Mouse (Mus musculus) MEL (cell line): Measurements from ENCODE around the gene Arpc1b. TPM values are rescaled to one million over a fixed set of nuclear protein-coding genes. Genes with fewer than 3 reads are reported as not detected.

Experiments used
- DNase-seq: peaks from one replicate; pipeline ENCODE4 v3.0.0; 2011; ENCODE audit warnings: low read depth, low spot score
- H3K27ac ChIP-seq: 2 replicates; pipeline ENCODE4 v1.5.1; 2012; ENCODE audit warnings: low read depth, mild to moderate bottlenecking, control low read depth, low read length, moderate library complexity; ENCODE audit not compliant: control insufficient read depth
- H3K27me3 ChIP-seq, 2 experiments: fragments of 150-350 bp in 1 of 2; sonication (generic) in 1 of 2; 2 replicates each; pipeline ENCODE4 v1.6.1; 2012; ENCODE audit warnings: low read length in 2 of 2, mild to moderate bottlenecking in 2 of 2, improper control_type of control experiment in 1 of 2, moderate library complexity in 1 of 2; ENCODE audit not compliant: insufficient read depth in 2 of 2, control insufficient read depth in 1 of 2
- H3K36me3 ChIP-seq, 2 experiments: 2 replicates each; pipeline ENCODE4 v1.6.1; 2012 to 2014; ENCODE audit warnings: low read length in 2 of 2, improper control_type of control experiment in 1 of 2, inconsistent platforms in 1 of 2, mild to moderate bottlenecking in 1 of 2; ENCODE audit not compliant: insufficient read depth in 2 of 2, control insufficient read depth in 1 of 2
- H3K4me1 ChIP-seq, 2 experiments: fragments of 150-350 bp in 1 of 2; sonication (generic) in 1 of 2; 2 replicates each; pipeline ENCODE4 v1.6.1; 2012; ENCODE audit warnings: low read length in 2 of 2, improper control_type of control experiment in 1 of 2, mild to moderate bottlenecking in 1 of 2; ENCODE audit not compliant: insufficient read depth in 2 of 2, control insufficient read depth in 1 of 2
- H3K4me3 ChIP-seq, 2 experiments: fragments of 150-350 bp in 1 of 2; sonication (generic) in 1 of 2; 2 replicates each; pipeline ENCODE4 v1.5.1; 2012; ENCODE audit warnings: low read depth in 2 of 2, low read length in 2 of 2, mild to moderate bottlenecking in 2 of 2, moderate library complexity in 2 of 2, control low read depth in 1 of 2, improper control_type of control experiment in 1 of 2; ENCODE audit not compliant: control insufficient read depth in 1 of 2, insufficient read depth in 1 of 2
- H3K79me2 ChIP-seq: 2 replicates; pipeline ENCODE4 v1.6.1; 2012; ENCODE audit warnings: mild to moderate bottlenecking, low read length, moderate library complexity; ENCODE audit not compliant: control insufficient read depth, poor library complexity, insufficient read depth
- H3K9ac ChIP-seq: 2 replicates; pipeline ENCODE4 v1.6.1; 2012; ENCODE audit warnings: low read depth, mild to moderate bottlenecking, control low read depth, low read length, moderate library complexity; ENCODE audit not compliant: control insufficient read depth, poor library complexity, severe bottlenecking
- H3K9me3 ChIP-seq: fragments of 150-350 bp; sonication (generic); replicated peaks from 2 replicates; pipeline ENCODE4 v1.6.1; 2012; ENCODE audit warnings: mild to moderate bottlenecking, low read length, improper control_type of control experiment, moderate library complexity; ENCODE audit not compliant: insufficient read depth
- BHLHE40 ChIP-seq: IDR thresholded peaks from 2 replicates; pipeline ENCODE4 v1.6.1; 2012; ENCODE audit warnings: low read depth, mild to moderate bottlenecking, inconsistent platforms, low read length, improper control_type of control experiment, borderline replicate concordance
- CHD1 ChIP-seq: IDR thresholded peaks from 2 replicates; pipeline ENCODE4 v1.6.1; 2012; ENCODE audit warnings: low read depth, mild to moderate bottlenecking, inconsistent platforms, low read length, improper control_type of control experiment
- CTCF ChIP-seq, 3 experiments: IDR thresholded peaks in 2 of 3; conservative IDR thresholded peaks in 1 of 3; 2 replicates each; pipeline ENCODE4 v1.5.1; 2011 to 2012; ENCODE audit warnings: low read length in 3 of 3, low read depth in 2 of 3, mild to moderate bottlenecking in 2 of 3, improper control_type of control experiment in 1 of 3, inconsistent platforms in 1 of 3, mixed read lengths in 1 of 3, moderate library complexity in 1 of 3; ENCODE audit not compliant: control insufficient read depth in 1 of 3, insufficient read depth in 1 of 3, poor library complexity in 1 of 3, severe bottlenecking in 1 of 3
- ELF1 ChIP-seq: IDR thresholded peaks from 2 replicates; pipeline ENCODE4 v1.6.1; 2014; ENCODE audit warnings: low read depth, mild to moderate bottlenecking, inconsistent platforms, low read length, improper control_type of control experiment, moderate library complexity
- ETS1 ChIP-seq: IDR thresholded peaks from 2 replicates; pipeline ENCODE4 v1.6.1; 2012; ENCODE audit warnings: low read depth, mild to moderate bottlenecking, inconsistent platforms, low read length, improper control_type of control experiment, moderate library complexity
- GABPA ChIP-seq: IDR thresholded peaks from 2 replicates; pipeline ENCODE4 v1.6.1; 2012; ENCODE audit warnings: low read depth, mild to moderate bottlenecking, inconsistent platforms, low read length, improper control_type of control experiment, moderate library complexity
- GATA1 ChIP-seq: IDR thresholded peaks from 2 replicates; pipeline ENCODE4 v1.6.1; 2011; ENCODE audit warnings: low read depth, low read length, improper control_type of control experiment
- KAT2A ChIP-seq: conservative IDR thresholded peaks from 2 replicates; pipeline ENCODE4 v1.6.1; 2012; ENCODE audit warnings: low read depth, low read length, improper control_type of control experiment, inconsistent platforms
- MAX ChIP-seq: IDR thresholded peaks from 2 replicates; pipeline ENCODE4 v1.6.1; 2011; ENCODE audit warnings: low read length, improper control_type of control experiment
- MAZ ChIP-seq: IDR thresholded peaks from 2 replicates; pipeline ENCODE4 v1.6.1; 2012; ENCODE audit warnings: low read depth, mild to moderate bottlenecking, inconsistent platforms, low read length, improper control_type of control experiment
- MEF2A ChIP-seq: IDR thresholded peaks from 2 replicates; pipeline ENCODE4 v1.6.1; 2014; ENCODE audit warnings: low read depth, mild to moderate bottlenecking, inconsistent platforms, low read length, improper control_type of control experiment; ENCODE audit not compliant: poor library complexity, insufficient replicate concordance, severe bottlenecking; ENCODE audit errors: extremely low read depth
- MYB ChIP-seq: IDR thresholded peaks from 2 replicates; pipeline ENCODE4 v1.6.1; 2011; ENCODE audit warnings: mild to moderate bottlenecking, low read depth, low read length, improper control_type of control experiment
- MYC ChIP-seq: IDR thresholded peaks from 2 replicates; pipeline ENCODE4 v1.6.1; 2011; ENCODE audit warnings: low read depth, mild to moderate bottlenecking, low read length, improper control_type of control experiment, moderate library complexity
- NRF1 ChIP-seq: IDR thresholded peaks from 2 replicates; pipeline ENCODE4 v1.6.1; 2014; ENCODE audit warnings: low read depth, mild to moderate bottlenecking, inconsistent platforms, low read length, improper control_type of control experiment, moderate library complexity; ENCODE audit not compliant: poor library complexity, insufficient read depth, severe bottlenecking
- POLR2A ChIP-seq, 2 experiments: IDR thresholded peaks; 2 replicates each; pipeline ENCODE4 v1.6.1; 2011 to 2012; ENCODE audit warnings: low read length in 2 of 2, mild to moderate bottlenecking in 2 of 2, control low read depth in 1 of 2, improper control_type of control experiment in 1 of 2, low read depth in 1 of 2, moderate library complexity in 1 of 2; ENCODE audit not compliant: control insufficient read depth in 1 of 2, insufficient read depth in 1 of 2, poor library complexity in 1 of 2
- RAD21 ChIP-seq: IDR thresholded peaks from 2 replicates; pipeline ENCODE4 v1.6.1; 2011; ENCODE audit warnings: mild to moderate bottlenecking, low read depth, low read length, improper control_type of control experiment
- RCOR1 ChIP-seq: IDR thresholded peaks from 2 replicates; pipeline ENCODE4 v1.6.1; 2012; ENCODE audit warnings: low read depth, mild to moderate bottlenecking, inconsistent platforms, low read length, improper control_type of control experiment
- SMC3 ChIP-seq: IDR thresholded peaks from 2 replicates; pipeline ENCODE4 v1.6.1; 2011; ENCODE audit warnings: low read depth, low read length, improper control_type of control experiment
- TBP ChIP-seq: IDR thresholded peaks from 2 replicates; pipeline ENCODE4 v1.8.0; 2011; ENCODE audit warnings: low read depth, low read length, improper control_type of control experiment
- TCF12 ChIP-seq: IDR thresholded peaks from 2 replicates; pipeline ENCODE4 v1.6.1; 2014; ENCODE audit warnings: low read depth, mild to moderate bottlenecking, inconsistent platforms, low read length, improper control_type of control experiment, moderate library complexity
- USF1 ChIP-seq: IDR thresholded peaks from 2 replicates; pipeline ENCODE4 v1.6.1; 2014; ENCODE audit warnings: low read depth, mild to moderate bottlenecking, inconsistent platforms, low read length, improper control_type of control experiment, moderate library complexity
- ZC3H11A ChIP-seq: IDR thresholded peaks from 2 replicates; pipeline ENCODE4 v1.6.1; 2012; ENCODE audit warnings: low read depth, mild to moderate bottlenecking, inconsistent platforms, low read length, improper control_type of control experiment
- ZKSCAN1 ChIP-seq: IDR thresholded peaks from 2 replicates; pipeline ENCODE4 v1.6.1; 2012; ENCODE audit warnings: low read depth, mild to moderate bottlenecking, inconsistent platforms, low read length, improper control_type of control experiment, moderate library complexity
- ZMIZ1 ChIP-seq: IDR thresholded peaks from 2 replicates; pipeline ENCODE4 v1.6.1; 2012; ENCODE audit warnings: low read depth, mild to moderate bottlenecking, inconsistent platforms, low read length, improper control_type of control experiment, moderate library complexity
- polyA plus RNA-seq, 2 experiments: library from polyadenylated mRNA; stranded (reverse) in 1 of 2; unstranded in 1 of 2; fragments of >175 nt in 1 of 2; fragments of >200 nt in 1 of 2; gene quantifications; 2 replicates each; pipeline versions ENCODE4 v1.2.1 to v1.2.4; 2012; ENCODE audit warnings: low replicate concordance in 2 of 2, low read depth in 1 of 2; ENCODE audit not compliant: insufficient read length in 2 of 2, insufficient read depth in 1 of 2, missing spikeins in 1 of 2
- total RNA-seq: library from RNA; depleted of rRNA; stranded (reverse); fragments of 300-350 nt; gene quantifications from 2 replicates; pipeline ENCODE4 v1.2.3, GENCODE M21; 2012

Arpc1b gene
- total and polyA plus RNA-seq, 3 experiments = 143 to 708 (median 432) TPM

DNA sequence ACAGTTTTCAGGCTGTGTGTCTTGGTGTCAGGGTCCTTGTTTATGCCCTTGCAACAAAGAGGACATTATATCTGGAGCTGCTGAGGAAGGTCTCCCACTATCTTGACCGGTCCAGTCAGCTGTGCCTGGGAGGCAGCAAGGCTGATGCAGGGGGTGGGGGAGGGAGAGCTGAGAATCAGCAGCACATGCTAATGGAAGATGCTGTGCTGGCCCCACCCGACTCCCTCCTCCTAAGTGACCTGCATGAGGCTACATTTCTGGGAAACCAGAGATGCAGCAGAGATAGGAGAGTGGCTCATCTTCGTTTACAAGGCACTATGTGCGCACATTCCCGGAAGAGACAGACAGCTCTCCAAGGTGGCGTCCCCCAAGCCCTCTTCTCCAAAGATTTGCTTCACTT lies 3.6 kb upstream of the Arpc1b start:
- Histone ChIP-seq H3K36me3 (peaks cover 0 to 16% of the 10 kb centered on the region in 2 experiments), H3K4me3 (no peak overlapping the region), H3K9ac (no peak overlapping the region)
- no peak for TF ChIP-seq MYC
- no peak for TF ChIP-seq ZC3H11A
- no peak for TF ChIP-seq GATA1
- TF ChIP-seq ZMIZ1 = no peak
- no peak for TF ChIP-seq CTCF (IDR thresholded peaks at IDR 0.05 in 2 of 3, conservative IDR thresholded peaks at IDR 0.05 in 1 of 3; ENCODE audit: control insufficient read depth in 1 of 3, insufficient read depth in 1 of 3, low read depth in 2 of 3, low read length in 3 of 3, poor library complexity in 1 of 3, severe bottlenecking in 1 of 3)
- no peak for TF ChIP-seq USF1
- TF ChIP-seq MAX = no peak
- TF ChIP-seq GABPA = no peak
- TF ChIP-seq TCF12 = no peak
- no peak for TF ChIP-seq MAZ
- TF ChIP-seq, all 39 proteins: peak for 0
- Histone ChIP-seq H3K27ac (no peak overlapping the region), H3K27me3 (no peaks in the 10 kb centered on the region), H3K4me1 (peaks cover 0 to 10% of the 10 kb centered on the region in 2 experiments; a peak in 2 of 4 replicates), H3K79me2 (peaks cover 11% of the 10 kb centered on the region), H3K9me3 (no peaks in the 10 kb centered on the region)
- DNase-seq = no peak

DNA sequence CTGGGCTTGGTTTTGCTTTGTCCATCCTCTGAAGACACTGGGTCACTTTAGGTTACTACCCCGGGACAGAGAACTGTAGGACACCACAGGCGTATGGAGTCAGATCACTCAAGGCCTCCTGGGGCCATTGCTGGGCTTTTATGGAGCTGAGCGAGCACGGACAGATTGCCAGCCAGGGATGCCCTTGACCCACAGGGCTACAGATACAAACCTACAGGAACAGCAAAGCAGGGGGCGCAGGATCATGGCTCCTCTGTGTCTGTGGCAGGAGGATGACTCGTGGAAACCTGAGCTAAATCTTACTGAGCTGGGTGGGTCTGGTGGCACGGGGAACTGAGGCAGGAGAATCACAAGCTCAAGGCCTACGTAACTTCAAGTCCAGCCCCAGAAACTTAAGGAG lies 1.4 kb upstream of the Arpc1b start:
- DNase-seq = no peak
- Histone ChIP-seq H3K4me3 (no peak overlapping the region), H3K4me1 (peaks cover 4 to 18% of the 10 kb centered on the region in 2 experiments; a peak in 3 of 4 replicates), H3K27ac (no peak overlapping the region), H3K9me3 (no peaks in the 10 kb centered on the region), H3K27me3 (no peaks in the 10 kb centered on the region), H3K79me2 (peaks cover 27% of the 10 kb centered on the region), H3K9ac (no peak overlapping the region), H3K36me3 (peaks cover 7 to 13% of the 10 kb centered on the region in 2 experiments)
- TF ChIP-seq CHD1 (no peak), RCOR1 (no peak), ELF1 (no peak), POLR2A (IDR thresholded peaks at IDR 0.05; ENCODE audit: control insufficient read depth in 1 of 2, insufficient read depth in 1 of 2, low read depth in 1 of 2, low read length in 2 of 2, poor library complexity in 1 of 2) (no peak)
- TF ChIP-seq, all 39 proteins: peak for 0

DNA sequence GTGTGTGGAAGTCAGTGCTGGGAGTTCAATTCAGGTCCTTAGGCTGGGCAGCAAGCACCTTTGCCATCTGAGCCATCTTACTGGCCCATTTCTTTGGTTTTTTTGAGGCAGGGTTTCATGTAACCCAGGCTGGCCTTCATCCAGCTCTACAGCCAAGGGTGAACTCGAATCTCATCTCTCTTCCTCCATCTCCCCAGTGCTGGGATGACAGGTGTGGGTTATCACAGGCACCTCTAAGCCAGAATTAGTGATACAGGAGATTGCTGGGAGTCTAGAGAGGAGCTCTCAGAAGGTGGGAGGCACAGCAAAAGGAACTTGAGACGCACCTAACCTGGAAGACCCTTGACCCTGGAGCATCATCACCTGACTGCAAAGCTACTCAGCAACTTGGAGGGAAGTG lies 599 bp upstream of the Arpc1b start:
- Histone ChIP-seq H3K79me2 (peaks cover 35% of the 10 kb centered on the region), H3K4me1 (peaks cover 4 to 18% of the 10 kb centered on the region in 2 experiments; a peak in 3 of 4 replicates), H3K9ac (peak overlapping the region; percentile 82; the same call in 1 of the 2 replicates), H3K4me3 (peak overlapping the region; percentile 89 to 98; a peak in 3 of 4 replicates), H3K36me3 (peaks cover 5 to 13% of the 10 kb centered on the region in 2 experiments), H3K27me3 (no peaks in the 10 kb centered on the region), H3K9me3 (no peaks in the 10 kb centered on the region), H3K27ac (no peak overlapping the region)
- DNase-seq = no peak
- TF ChIP-seq RAD21 = no peak
- TF ChIP-seq CHD1 = no peak
- no peak for TF ChIP-seq ZKSCAN1
- TF ChIP-seq GABPA = no peak
- TF ChIP-seq SMC3 = no peak
- TF ChIP-seq KAT2A = no peak
- TF ChIP-seq BHLHE40 = no peak
- TF ChIP-seq POLR2A (IDR thresholded peaks at IDR 0.05; ENCODE audit: control insufficient read depth in 1 of 2, insufficient read depth in 1 of 2, low read depth in 1 of 2, low read length in 2 of 2, poor library complexity in 1 of 2) = no peak
- no peak for TF ChIP-seq MYB
- no peak for TF ChIP-seq CTCF (IDR thresholded peaks at IDR 0.05 in 2 of 3, conservative IDR thresholded peaks at IDR 0.05 in 1 of 3; ENCODE audit: control insufficient read depth in 1 of 3, insufficient read depth in 1 of 3, low read depth in 2 of 3, low read length in 3 of 3, poor library complexity in 1 of 3, severe bottlenecking in 1 of 3)
- TF ChIP-seq ETS1 = no peak
- no peak for TF ChIP-seq TBP
- TF ChIP-seq ZMIZ1 = no peak
- TF ChIP-seq MEF2A = no peak
- no peak for TF ChIP-seq USF1
- no peak for TF ChIP-seq NRF1
